Mouse (Mus musculus) cerebellum, adult 11 months (tissue): ENCODE results near the gene Trim26.
A peak's percentile ranks its signal among the peaks of the same experiment; 100 is the strongest.
"Not testable (repeated sequence)": the region's sequence is repeated elsewhere in the genome, so short reads cannot be mapped to it uniquely, and the experiment has no call there.

Experiments
- DNase-seq: peaks from one replicate; pipeline ENCODE4 v3.0.0; 2022

The Trim26 gene

GRCm38 (mm10) chr17:36836874-36837647 is at the start of gene Trim26:
Gene Trim26 (plus strand): TSS chr17:36837134.
- peak; percentile 96 for DNase-seq

DNA sequence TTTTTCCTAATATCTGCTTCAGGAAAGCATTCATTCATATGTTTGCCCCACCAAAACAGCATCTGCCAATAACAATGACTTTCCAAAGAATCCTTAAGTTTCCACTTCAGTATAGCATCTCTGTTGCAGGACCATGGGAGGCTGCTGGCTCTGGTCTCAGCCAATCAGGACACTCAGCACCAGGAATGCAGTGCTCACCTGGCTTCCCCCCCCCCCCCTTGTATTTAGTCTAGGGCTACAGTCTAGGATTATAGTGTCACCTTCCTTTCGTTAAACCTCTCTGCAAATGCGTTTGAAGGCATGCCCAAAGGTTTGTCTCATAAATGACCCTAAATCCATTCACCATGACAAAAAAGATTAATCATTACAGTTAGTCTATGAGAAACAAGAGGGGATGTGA is 48.6 kb upstream of the Trim26 start:
- DNase-seq: no peak

DNA sequence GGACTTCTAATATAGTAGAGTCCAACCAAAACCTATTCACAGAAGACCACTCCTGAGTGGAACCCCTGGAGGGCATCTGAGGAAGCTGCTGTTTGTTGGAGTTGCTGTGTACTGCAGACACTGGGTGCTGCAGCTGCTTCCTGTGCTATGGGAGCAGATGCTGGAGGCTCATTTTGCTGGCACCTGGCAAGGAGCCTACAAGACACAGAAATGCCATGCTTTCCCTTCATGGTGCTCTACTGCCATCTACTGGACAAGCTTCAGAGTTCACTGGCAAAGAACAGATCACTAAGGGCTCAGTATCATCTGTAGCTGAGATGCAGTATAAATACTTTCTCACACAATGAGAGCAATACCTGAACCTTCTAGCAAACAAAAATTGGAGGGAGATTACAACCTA is 48.1 kb upstream of the Trim26 start:
- DNase-seq: peak; percentile 60

GRCm38 (mm10) chr17:36799493-36799892 is 37.4 kb upstream of the Trim26 start:
- DNase-seq: no peak

- DNase-seq: not testable (repeated sequence)
These were observed 36.9 kb upstream of the Trim26 start for GRCm38 (mm10) chr17:36799921-36800462.

DNA sequence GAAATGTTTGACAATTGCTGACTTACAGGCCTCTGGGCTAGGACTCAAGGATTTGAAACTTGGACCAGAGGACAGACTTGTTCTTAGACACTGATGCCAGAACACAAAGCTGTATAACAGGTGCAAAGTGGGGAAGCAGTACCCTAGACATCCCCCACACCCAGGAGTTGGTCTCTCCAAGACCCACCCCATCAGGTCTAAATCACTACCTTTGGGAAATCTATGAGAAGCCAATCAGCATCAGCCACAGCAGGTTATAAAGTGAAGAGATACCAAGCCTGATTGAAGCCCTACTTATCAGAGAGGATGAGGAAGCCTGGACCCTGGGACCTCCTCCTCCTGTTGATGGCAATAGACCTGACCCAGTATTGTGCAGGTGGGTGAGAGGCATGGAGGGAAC is 25.1 kb upstream of the Trim26 start, which contains the start of gene H2-M10.6:
H2-M10.6 (plus strand) TSS at position 301 of the 400 bp plus-strand sequence.
- no peak for DNase-seq

GRCm38 (mm10) chr17:36824005-36824404 is 12.9 kb upstream of the Trim26 start:
- no peak for DNase-seq

GRCm38 (mm10) chr17:36825525-36825924 is 11.4 kb upstream of the Trim26 start:
- DNase-seq: no peak

GRCm38 (mm10) chr17:36826002-36826401 is 10.9 kb upstream of the Trim26 start:
- DNase-seq: peak; percentile 79

DNA sequence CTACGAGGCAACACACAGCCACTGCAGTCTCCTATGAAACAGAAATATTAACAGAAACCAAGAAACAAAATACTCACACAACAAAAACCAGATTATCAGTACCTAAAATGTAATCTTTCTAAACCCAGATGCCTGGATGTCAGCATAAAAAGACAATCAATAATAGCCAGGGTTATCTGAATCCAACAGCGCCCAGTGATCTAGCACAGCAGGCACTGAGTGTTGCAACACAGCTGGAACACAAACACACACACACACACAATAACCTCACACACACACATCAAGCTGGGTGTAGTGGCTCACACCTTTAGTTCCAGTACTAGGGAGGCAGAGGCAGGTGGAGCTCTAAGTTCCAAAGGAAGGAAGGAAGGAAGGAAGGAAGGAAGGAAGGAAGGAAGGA is 8.4 kb upstream of the Trim26 start:
- DNase-seq: no peak

DNA sequence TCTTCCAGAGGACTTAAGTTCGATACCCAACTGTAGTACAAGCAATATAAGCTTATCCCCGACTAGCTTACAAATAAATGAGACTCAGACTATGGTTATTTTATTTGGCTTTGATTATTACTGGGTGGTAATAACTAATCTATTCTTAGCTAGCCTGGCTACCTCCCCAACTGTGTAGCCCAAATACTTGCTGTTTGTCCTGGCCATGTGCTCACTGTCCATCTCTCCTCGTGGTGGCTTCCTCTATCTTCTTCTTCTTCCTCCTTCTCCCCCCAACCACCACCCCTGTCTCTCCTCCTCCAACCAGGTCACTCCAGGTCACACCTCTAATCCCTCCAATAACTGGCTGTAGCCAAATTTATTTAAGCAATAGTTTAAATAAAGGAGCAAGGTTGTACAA is 6.5 kb upstream of the Trim26 start:
- DNase-seq: no peak

GRCm38 (mm10) chr17:36832694-36833093 is 4.2 kb upstream of the Trim26 start:
- DNase-seq: no peak

GRCm38 (mm10) chr17:36835591-36836426 is 1.1 kb upstream of the Trim26 start:
- DNase-seq: peak; percentile 38

DNA sequence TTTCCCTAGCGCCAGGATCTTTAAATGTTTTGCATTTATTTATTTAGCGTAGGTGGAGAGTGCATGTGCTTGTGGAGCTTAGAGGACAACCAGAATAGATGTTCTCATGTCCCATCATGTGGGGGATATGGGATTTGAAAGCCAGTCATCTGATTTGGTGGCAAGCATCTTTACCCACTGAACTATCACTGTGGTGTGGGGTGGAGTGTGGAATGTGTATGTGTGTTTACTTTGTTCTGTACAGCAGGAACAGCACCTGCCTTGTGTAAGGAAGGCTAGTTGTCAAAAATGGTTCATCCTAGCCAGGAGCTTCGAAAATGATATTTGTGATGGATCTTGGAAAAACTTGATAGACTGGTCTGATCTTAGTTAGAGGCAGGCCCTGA is 514 bp upstream of the Trim26 start:
- DNase-seq: no peak

DNA sequence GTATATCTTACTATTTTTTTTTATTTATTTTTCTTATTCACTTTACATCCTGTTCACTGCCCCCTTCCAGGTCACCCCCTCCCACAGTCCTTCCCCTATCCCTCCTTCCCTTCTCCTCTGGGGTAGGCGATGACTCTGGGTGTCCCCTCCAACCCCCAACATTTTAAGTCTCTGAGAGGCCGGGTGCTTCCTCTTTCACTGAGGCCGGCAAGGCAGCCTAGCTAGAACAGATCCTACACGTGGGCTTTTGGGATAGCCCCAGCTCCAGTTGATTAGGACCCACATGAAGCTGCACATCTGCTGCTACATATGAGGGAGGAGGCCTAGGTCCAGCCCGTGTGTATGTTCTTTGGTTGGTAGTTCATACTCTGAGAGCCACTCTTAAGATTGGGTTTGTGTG is 2.1 kb downstream of the Trim26 start:
- DNase-seq: no peak

DNA sequence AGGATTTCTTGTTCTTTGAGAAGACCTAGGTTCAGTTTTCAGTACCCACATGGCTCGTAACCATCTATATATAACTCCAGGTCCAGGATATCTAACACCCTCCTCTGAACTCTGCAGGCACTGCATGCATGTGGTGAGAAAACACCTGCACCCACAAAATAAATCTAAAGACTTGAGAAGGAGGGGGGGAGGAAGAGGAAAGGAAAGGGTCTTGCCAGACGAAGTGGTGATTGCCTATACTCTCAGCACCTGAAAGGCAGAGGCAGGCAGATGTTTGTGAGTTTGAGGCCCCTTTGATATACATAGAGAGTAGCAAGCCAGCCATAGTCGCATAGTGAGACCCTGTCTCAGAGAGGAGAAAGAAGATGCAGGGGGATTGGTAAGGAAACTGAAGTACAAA is 3.0 kb downstream of the Trim26 start:
- DNase-seq: no peak

- DNase-seq: no peak
These were observed 4.1 kb downstream of the Trim26 start for GRCm38 (mm10) chr17:36840961-36841445.

DNA sequence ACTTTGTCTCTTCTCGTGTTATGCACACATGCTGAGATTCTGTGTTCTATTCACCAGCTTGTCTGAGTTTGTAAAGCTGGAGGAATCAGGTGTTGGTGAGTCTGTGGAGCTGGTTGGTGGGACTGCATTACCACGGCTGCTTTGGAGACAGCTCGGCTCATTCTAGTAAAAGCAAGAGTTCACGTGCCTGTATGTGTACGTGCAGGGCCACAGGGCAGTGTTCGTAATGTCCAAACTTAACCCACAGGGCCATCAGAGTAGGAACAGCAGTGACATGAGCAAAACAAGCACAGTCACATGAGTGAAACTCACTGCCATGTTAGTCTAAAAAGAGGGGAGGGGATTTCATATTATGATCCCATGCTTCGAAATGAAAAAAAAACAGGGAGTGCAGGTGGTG is 6.8 kb downstream of the Trim26 start:
- DNase-seq: no peak

DNA sequence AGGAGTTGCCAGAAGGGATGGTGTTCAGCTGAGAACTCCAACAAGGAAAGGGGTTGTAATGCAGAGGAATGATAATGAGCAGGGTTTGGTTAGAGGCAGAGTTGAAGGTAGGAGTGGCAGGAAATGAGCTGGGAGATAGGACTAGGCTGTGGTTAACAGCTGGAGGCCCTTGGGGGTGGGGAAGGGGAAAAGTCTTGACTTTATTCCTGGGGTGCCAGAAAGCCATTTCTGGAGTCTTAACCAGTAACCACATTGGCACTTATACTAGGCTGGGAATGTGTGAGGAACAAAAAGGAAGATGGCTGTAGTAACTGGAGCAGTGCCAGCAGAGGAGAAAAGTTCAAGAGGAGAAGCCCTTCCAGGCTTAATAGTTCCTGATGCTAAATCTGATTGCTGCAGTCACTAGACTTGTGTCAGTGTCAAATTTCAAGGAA is 7.4 kb downstream of the Trim26 start:
- no peak for DNase-seq

GRCm38 (mm10) chr17:36844725-36845124 is 7.8 kb downstream of the Trim26 start:
- DNase-seq: no peak

GRCm38 (mm10) chr17:36848911-36849310 is 12.0 kb downstream of the Trim26 start:
- DNase-seq: no peak

DNA sequence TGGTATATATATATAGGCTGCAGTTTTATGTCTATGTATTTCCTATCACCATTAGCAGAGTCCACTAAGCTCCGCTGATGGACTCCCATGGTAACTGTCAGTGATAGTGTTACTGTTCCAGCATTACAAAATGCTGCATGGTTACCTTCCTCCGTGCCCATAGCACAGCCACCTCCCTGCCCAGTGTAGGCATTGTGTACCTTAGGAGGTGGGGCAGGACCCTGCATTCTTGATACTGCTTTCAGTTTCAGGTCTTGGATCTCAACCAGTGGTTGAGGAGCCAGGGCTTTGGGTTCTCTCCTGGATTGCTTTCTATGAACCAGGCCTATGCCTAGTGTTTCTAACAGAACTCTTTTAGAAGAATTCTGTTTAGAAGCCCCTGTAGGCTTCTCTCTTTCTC is 13.1 kb downstream of the Trim26 start:
- no peak for DNase-seq

GRCm38 (mm10) chr17:36851200-36851599 is 14.3 kb downstream of the Trim26 start:
- DNase-seq: no peak

- no peak for DNase-seq
These were observed 14.7 kb downstream of the Trim26 start for GRCm38 (mm10) chr17:36851627-36852026.
